Mouse (Mus musculus) cerebellum, adult 18-20 months (tissue): ENCODE results near the gene Lsmem1.

Source experiments
- DNase-seq, 2 experiments: peaks; one replicate each; pipeline ENCODE4 v3.0.0; 2021

The Lsmem1 gene

GRCm38 (mm10) chr12:40134529-40134928 is 64.8 kb downstream of the Lsmem1 start:
- no peak for DNase-seq

- DNase-seq: peak in 1 of 2 experiments; percentile 5
These were observed 65.6 kb downstream of the Lsmem1 start, which contains the start of gene Scin for GRCm38 (mm10) chr12:40133573-40134271. Gene Scin, minus strand, starts transcription at chr12:40134228.

GRCm38 (mm10) chr12:40133194-40133572 is 66.1 kb downstream of the Lsmem1 start:
- DNase-seq: no peak
